Mouse (Mus musculus): Measurements from ENCODE around the gene Unc119b. TPM values are rescaled to one million over a fixed set of nuclear protein-coding genes. Genes with fewer than 3 reads are reported as not detected.

The Unc119b gene
- total RNA-seq, 1 experiment = 27.5 TPM

DNA sequence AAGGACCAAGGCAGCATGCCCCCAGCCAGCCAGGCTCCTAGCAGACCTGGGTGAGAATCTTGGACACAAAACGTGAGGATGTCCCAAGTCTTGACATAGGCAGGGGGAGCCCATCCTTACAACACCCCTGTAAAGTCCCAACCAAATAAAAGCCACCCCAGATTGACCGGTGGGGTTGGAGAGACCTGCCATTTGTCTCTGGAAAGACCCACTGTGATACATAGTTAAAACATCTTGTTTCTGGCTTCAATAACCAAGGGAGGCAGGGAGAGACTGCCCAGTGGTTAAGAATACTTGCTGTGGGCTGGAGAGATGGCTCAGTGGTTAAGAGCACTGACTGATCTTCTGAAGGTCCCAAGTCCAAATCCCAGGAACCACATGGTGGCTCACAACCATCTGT lies 32.5 kb downstream of the Unc119b start:
- DNase-seq (ENCODE audit: low read depth, low spot score) = no peak
- H3K4me3 ChIP-seq (ENCODE audit: insufficient read depth in 1 of 2, low read depth in 1 of 2, low read length in 2 of 2, poor library complexity in 1 of 2, severe bottlenecking in 1 of 2) = no peak overlapping the region
- peaks cover 15% of the 10 kb centered on the region for H3K36me3 ChIP-seq (ENCODE audit: control insufficient read depth, insufficient read depth, low read length, poor library complexity, severe bottlenecking)
- in situ Hi-C loops (cut with MboI; ENCODE audit: low sequenced_read_pairs in 2 of 2, unreplicated experiment in 2 of 2) = loop anchor here in 1 of 2 experiments (10.0 kb wide), 1 partner anchor 127 kb away; the partner anchor contains the start of gene Hnf1a
- no peak for TF ChIP-seq CHD2 (IDR thresholded peaks at IDR 0.05; ENCODE audit: low read depth, low read length)
- TF ChIP-seq HCFC1 (IDR thresholded peaks at IDR 0.05; ENCODE audit: borderline replicate concordance, insufficient read depth, low read length) = no peak
- TF ChIP-seq ZNF384 (IDR thresholded peaks at IDR 0.05; ENCODE audit: low read depth, low read length) = no peak
- TF ChIP-seq ZC3H11A (IDR thresholded peaks at IDR 0.05; ENCODE audit: borderline replicate concordance, low read depth, low read length) = no peak
- no peak for TF ChIP-seq MAFK (IDR thresholded peaks at IDR 0.05; ENCODE audit: insufficient read depth, low read depth, low read length)
- no peaks in the 10 kb centered on the region for H3K4me1 ChIP-seq (ENCODE audit: control insufficient read depth in 2 of 2, insufficient read depth in 2 of 2, low read length in 2 of 2, poor library complexity in 1 of 2)
- H3K9ac ChIP-seq (ENCODE audit: insufficient read depth, low read depth, low read length, poor library complexity, severe bottlenecking) = no peak overlapping the region
- no peaks in the 10 kb centered on the region for H3K9me3 ChIP-seq (ENCODE audit: control insufficient read depth, insufficient read depth, low read depth, low read length)
- H3K27ac ChIP-seq (ENCODE audit: insufficient read depth, low read depth, low read length, poor library complexity, severe bottlenecking) = no peak overlapping the region

DNA sequence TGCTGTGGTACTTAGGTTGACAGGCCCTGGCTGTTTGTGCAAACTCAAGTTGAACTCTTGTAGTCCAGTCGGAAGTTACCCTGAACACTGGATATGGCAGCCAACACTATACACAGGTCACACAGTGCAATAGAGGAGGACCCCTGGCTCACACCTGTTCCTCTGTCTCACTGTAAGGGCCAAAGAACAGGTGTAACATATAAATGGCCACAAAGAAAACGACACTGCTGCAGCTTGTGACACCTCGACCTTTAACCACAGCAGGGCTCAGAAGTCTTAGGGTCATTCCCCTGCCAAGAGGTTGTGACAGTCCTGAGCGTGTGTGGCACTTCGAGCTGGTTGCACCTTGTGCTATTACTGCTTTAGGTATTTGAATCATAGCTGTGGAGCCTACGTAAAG lies 34.3 kb downstream of the Unc119b start:
- H3K36me3 ChIP-seq (ENCODE audit: control insufficient read depth, insufficient read depth, low read length, poor library complexity, severe bottlenecking) = peaks cover 29% of the 10 kb centered on the region
- H3K27ac ChIP-seq (ENCODE audit: insufficient read depth, low read depth, low read length, poor library complexity, severe bottlenecking) = no peak overlapping the region

DNA sequence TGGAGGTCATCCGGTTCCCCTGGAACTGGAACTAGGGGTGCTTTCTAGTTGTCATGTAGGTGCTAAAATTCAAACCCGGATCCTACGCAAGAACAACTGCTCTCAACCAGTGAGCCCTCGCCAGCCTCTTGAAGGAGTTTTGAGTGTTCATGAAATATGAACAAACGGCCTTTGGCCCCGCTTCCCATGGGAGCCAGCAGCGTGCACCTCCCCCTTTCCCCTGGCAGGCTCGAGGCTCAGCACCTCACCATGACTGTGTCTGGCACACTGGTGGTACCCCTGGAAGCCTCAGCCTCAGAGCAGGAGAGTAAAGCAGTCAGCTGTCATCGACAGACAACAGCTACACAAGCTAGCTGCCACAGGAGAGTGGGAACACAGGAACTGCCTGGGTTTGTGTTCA lies 34.8 kb downstream of the Unc119b start:
- Histone ChIP-seq H3K9me3 (ENCODE audit: control insufficient read depth, insufficient read depth, low read depth, low read length) (no peaks in the 10 kb centered on the region), H3K27ac (ENCODE audit: insufficient read depth, low read depth, low read length, poor library complexity, severe bottlenecking) (no peak overlapping the region), H3K9ac (ENCODE audit: insufficient read depth, low read depth, low read length, poor library complexity, severe bottlenecking) (no peak overlapping the region), H3K36me3 (ENCODE audit: control insufficient read depth, insufficient read depth, low read length, poor library complexity, severe bottlenecking) (peaks cover 34% of the 10 kb centered on the region), H3K4me3 (ENCODE audit: insufficient read depth in 1 of 2, low read depth in 1 of 2, low read length in 2 of 2, poor library complexity in 1 of 2, severe bottlenecking in 1 of 2) (no peak overlapping the region), H3K4me1 (ENCODE audit: control insufficient read depth in 2 of 2, insufficient read depth in 2 of 2, low read length in 2 of 2, poor library complexity in 1 of 2) (no peaks in the 10 kb centered on the region)
- in situ Hi-C loops (cut with MboI; ENCODE audit: low sequenced_read_pairs in 2 of 2, unreplicated experiment in 2 of 2) = loop anchor here in 1 of 2 experiments (10.0 kb wide), 1 partner anchor 125 kb away; the partner anchor contains the start of gene Hnf1a
- no peak for DNase-seq (ENCODE audit: low read depth, low spot score)
- TF ChIP-seq ZNF384 (IDR thresholded peaks at IDR 0.05; ENCODE audit: low read depth, low read length) = no peak
- TF ChIP-seq ZC3H11A (IDR thresholded peaks at IDR 0.05; ENCODE audit: borderline replicate concordance, low read depth, low read length) = no peak
- TF ChIP-seq MAFK (IDR thresholded peaks at IDR 0.05; ENCODE audit: insufficient read depth, low read depth, low read length) = no peak
- TF ChIP-seq HCFC1 (IDR thresholded peaks at IDR 0.05; ENCODE audit: borderline replicate concordance, insufficient read depth, low read length) = no peak
- TF ChIP-seq CHD2 (IDR thresholded peaks at IDR 0.05; ENCODE audit: low read depth, low read length) = no peak

More for the DNA sequence above, 34.3 kb downstream of the Unc119b start:
- no peak overlapping the region for H3K4me3 ChIP-seq (ENCODE audit: insufficient read depth in 1 of 2, low read depth in 1 of 2, low read length in 2 of 2, poor library complexity in 1 of 2, severe bottlenecking in 1 of 2)
- no peaks in the 10 kb centered on the region for H3K4me1 ChIP-seq (ENCODE audit: control insufficient read depth in 2 of 2, insufficient read depth in 2 of 2, low read length in 2 of 2, poor library complexity in 1 of 2)
- no peak overlapping the region for H3K9ac ChIP-seq (ENCODE audit: insufficient read depth, low read depth, low read length, poor library complexity, severe bottlenecking)
- DNase-seq (ENCODE audit: low read depth, low spot score) = no peak
- in situ Hi-C loops (cut with MboI; ENCODE audit: low sequenced_read_pairs in 2 of 2, unreplicated experiment in 2 of 2) = loop anchor here in 1 of 2 experiments (10.0 kb wide), 1 partner anchor 126 kb away; the partner anchor contains the start of gene Hnf1a
- H3K9me3 ChIP-seq (ENCODE audit: control insufficient read depth, insufficient read depth, low read depth, low read length) = no peaks in the 10 kb centered on the region
- TF ChIP-seq HCFC1 (IDR thresholded peaks at IDR 0.05; ENCODE audit: borderline replicate concordance, insufficient read depth, low read length) (no peak), CHD2 (IDR thresholded peaks at IDR 0.05; ENCODE audit: low read depth, low read length) (no peak), MAFK (IDR thresholded peaks at IDR 0.05; ENCODE audit: insufficient read depth, low read depth, low read length) (no peak), ZNF384 (IDR thresholded peaks at IDR 0.05; ENCODE audit: low read depth, low read length) (no peak), ZC3H11A (IDR thresholded peaks at IDR 0.05; ENCODE audit: borderline replicate concordance, low read depth, low read length) (no peak)

DNA sequence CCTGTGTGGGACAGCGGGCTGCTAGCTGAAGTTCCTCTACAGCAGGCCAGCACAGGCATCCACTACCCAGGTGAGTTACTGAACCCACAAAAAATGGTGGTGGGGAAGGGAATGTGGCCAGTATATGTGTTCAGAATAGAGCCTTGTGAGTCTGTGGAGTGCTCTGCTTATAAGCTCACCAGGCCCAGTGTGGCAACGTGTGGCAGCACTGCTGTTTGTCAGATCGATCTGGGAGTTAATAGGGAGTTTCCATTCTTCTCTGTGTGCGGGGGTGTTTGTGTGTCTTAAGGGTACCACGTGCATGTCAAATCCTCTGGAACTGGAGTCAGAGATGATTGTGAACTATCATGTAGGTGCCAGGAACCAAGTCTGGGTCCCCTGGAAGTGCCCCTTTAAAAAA lies 35.2 kb downstream of the Unc119b start:
- in situ Hi-C loops (cut with MboI; ENCODE audit: low sequenced_read_pairs in 2 of 2, unreplicated experiment in 2 of 2) = no loop called here
- H3K9me3 ChIP-seq (ENCODE audit: control insufficient read depth, insufficient read depth, low read depth, low read length) = no peaks in the 10 kb centered on the region
- no peak for TF ChIP-seq ZC3H11A (IDR thresholded peaks at IDR 0.05; ENCODE audit: borderline replicate concordance, low read depth, low read length)
- TF ChIP-seq CHD2 (IDR thresholded peaks at IDR 0.05; ENCODE audit: low read depth, low read length) = no peak
- no peak for TF ChIP-seq ZNF384 (IDR thresholded peaks at IDR 0.05; ENCODE audit: low read depth, low read length)
- TF ChIP-seq HCFC1 (IDR thresholded peaks at IDR 0.05; ENCODE audit: borderline replicate concordance, insufficient read depth, low read length) = no peak
- TF ChIP-seq MAFK (IDR thresholded peaks at IDR 0.05; ENCODE audit: insufficient read depth, low read depth, low read length) = no peak
- H3K4me3 ChIP-seq (ENCODE audit: insufficient read depth in 1 of 2, low read depth in 1 of 2, low read length in 2 of 2, poor library complexity in 1 of 2, severe bottlenecking in 1 of 2) = no peak overlapping the region
- no peak overlapping the region for H3K9ac ChIP-seq (ENCODE audit: insufficient read depth, low read depth, low read length, poor library complexity, severe bottlenecking)
- DNase-seq (ENCODE audit: low read depth, low spot score) = no peak
- peaks cover 37% of the 10 kb centered on the region for H3K36me3 ChIP-seq (ENCODE audit: control insufficient read depth, insufficient read depth, low read length, poor library complexity, severe bottlenecking)
- no peaks in the 10 kb centered on the region for H3K4me1 ChIP-seq (ENCODE audit: control insufficient read depth in 2 of 2, insufficient read depth in 2 of 2, low read length in 2 of 2, poor library complexity in 1 of 2)
- H3K27ac ChIP-seq (ENCODE audit: insufficient read depth, low read depth, low read length, poor library complexity, severe bottlenecking) = no peak overlapping the region
